Mouse (Mus musculus): ENCODE measurements around the gene Rbms3.

- TF ChIP-seq POLR2A (IDR thresholded peaks at IDR 0.05; ENCODE audit: low read depth, low read length) (no peak), CTCF (conservative IDR thresholded peaks at IDR 0.05; ENCODE audit: insufficient read depth, insufficient read length, low read depth, low read length) (no peak)
These were observed 299.0 kb downstream of the Rbms3 start for GRCm38 (mm10) chr9:117330681-117331080.
